Mouse (Mus musculus) midbrain, postnatal 0 days (tissue): ENCODE results near the gene Lmna. TPM values are rescaled to one million over a fixed set of nuclear protein-coding genes. Genes with fewer than 3 reads are reported as not detected.

ENCODE experiments used
- ATAC-seq: fragments of 200-750 bp; cut with Nextera tagmentation; 2 replicates; pipeline ENCODE4 v1.8.0; 2017; ENCODE audit warnings: moderate number of reproducible peaks, mild to moderate bottlenecking, moderate TSS enrichment, moderate library complexity; ENCODE audit not compliant: low FRiP score
- DNase-seq: peaks from one replicate; pipeline ENCODE4 v3.0.0-alpha.2; 2015; ENCODE audit warnings: low spot score
- H3K27ac ChIP-seq: fragments of 300-500 bp; sonication (generic); 2 replicates; pipeline ENCODE4 v1.5.1; 2014; ENCODE audit warnings: low read depth, mild to moderate bottlenecking, low read length, mixed read lengths
- H3K27me3 ChIP-seq: fragments of 300-500 bp; sonication (generic); 2 replicates; pipeline ENCODE4 v1.6.1; 2014; ENCODE audit warnings: low read length, control low read depth, mixed read lengths; ENCODE audit not compliant: insufficient read depth
- H3K36me3 ChIP-seq: fragments of 300-500 bp; sonication (generic); 2 replicates; pipeline ENCODE4 v1.6.1; 2014; ENCODE audit warnings: low read length, control low read depth, mixed read lengths; ENCODE audit not compliant: insufficient read depth
- H3K4me1 ChIP-seq: fragments of 300-500 bp; sonication (generic); 2 replicates; pipeline ENCODE4 v1.6.1; 2014; ENCODE audit warnings: mild to moderate bottlenecking, control low read depth, antibody characterized with exemption, low read length, mixed read lengths; ENCODE audit not compliant: insufficient read depth
- H3K4me2 ChIP-seq: fragments of 300-500 bp; sonication (generic); 2 replicates; pipeline ENCODE4 v1.6.1; 2014; ENCODE audit warnings: low read depth, mild to moderate bottlenecking, low read length, mixed read lengths; ENCODE audit not compliant: poor library complexity, severe bottlenecking
- H3K4me3 ChIP-seq: fragments of 300-500 bp; sonication (generic); 2 replicates; pipeline ENCODE4 v1.5.1; 2014; ENCODE audit warnings: low read depth, mild to moderate bottlenecking, low read length, moderate library complexity
- H3K9ac ChIP-seq: fragments of 300-500 bp; sonication (generic); replicated peaks from 2 replicates; pipeline ENCODE4 v1.6.1; 2014; ENCODE audit warnings: mild to moderate bottlenecking, low read length, moderate library complexity, mixed read lengths; ENCODE audit not compliant: poor library complexity, severe bottlenecking
- H3K9me3 ChIP-seq: fragments of 300-500 bp; sonication (generic); 2 replicates; pipeline ENCODE4 v1.6.1; 2016; ENCODE audit warnings: low read length, control low read depth
- CTCF ChIP-seq: IDR thresholded peaks from 2 replicates; pipeline ENCODE4 v1.5.1; 2016; ENCODE audit warnings: antibody characterized with exemption, mild to moderate bottlenecking
- WGBS: fragments of 180-500 bp; shearing (Covaris S2); extraction: QIAGEN DNeasy Blood & Tissue Kit; methylation state at CpG from one replicate; pipeline ENCODE4 v1.1.7; 2014; 5-methylcytosine and 5-hydroxymethylcytosine counted together
- polyA plus RNA-seq: library from polyadenylated mRNA; unstranded; fragments of >200 nt; fragmentation: Nextera tagmentation; extraction: Ambion mirVana; gene quantifications from 2 replicates; pipeline ENCODE4 v1.2.1, GENCODE M21; 2015
- total RNA-seq: library from RNA; depleted of rRNA; stranded (reverse); fragments of >200 nt; gene quantifications from 2 replicates; pipeline ENCODE4 v1.2.3, GENCODE M21; 2014

Lmna gene
- total and polyA plus RNA-seq, 2 experiments from 2014 or later: 74.1 to 75.0 TPM

DNA sequence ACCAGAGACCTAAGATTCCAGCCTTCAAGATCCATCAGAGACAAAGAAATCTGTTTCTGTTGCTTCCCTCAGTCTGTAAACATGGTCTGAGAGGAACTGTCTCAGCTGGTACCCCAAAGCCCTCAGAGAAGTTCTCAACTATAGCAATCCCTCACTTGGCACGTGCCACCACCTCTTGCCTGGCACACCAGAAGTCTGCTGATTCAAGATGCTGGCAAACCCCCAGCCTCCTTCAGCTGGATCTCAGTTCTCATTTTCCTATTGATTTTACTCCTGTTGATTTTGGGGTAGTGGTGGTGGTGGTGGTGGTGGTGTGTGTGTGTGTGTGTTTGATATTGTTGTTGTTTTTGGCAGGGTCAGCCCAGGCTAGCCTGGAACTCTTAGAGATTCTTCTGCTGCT is 36.2 kb downstream of the Lmna start:
- WGBS: 80% methylated on average over 1 of the region's 1 CpGs
- Histone ChIP-seq H3K36me3 (no peaks in the 10 kb centered on the region), H3K4me2 (no peak overlapping the region), H3K4me3 (no peak overlapping the region), H3K9ac (no peak overlapping the region), H3K27ac (no peak overlapping the region), H3K9me3 (no peaks in the 10 kb centered on the region), H3K4me1 (no peaks in the 10 kb centered on the region), H3K27me3 (no peaks in the 10 kb centered on the region)
- ATAC-seq (no peak), DNase-seq (no peak)
- no peak for TF ChIP-seq CTCF

DNA sequence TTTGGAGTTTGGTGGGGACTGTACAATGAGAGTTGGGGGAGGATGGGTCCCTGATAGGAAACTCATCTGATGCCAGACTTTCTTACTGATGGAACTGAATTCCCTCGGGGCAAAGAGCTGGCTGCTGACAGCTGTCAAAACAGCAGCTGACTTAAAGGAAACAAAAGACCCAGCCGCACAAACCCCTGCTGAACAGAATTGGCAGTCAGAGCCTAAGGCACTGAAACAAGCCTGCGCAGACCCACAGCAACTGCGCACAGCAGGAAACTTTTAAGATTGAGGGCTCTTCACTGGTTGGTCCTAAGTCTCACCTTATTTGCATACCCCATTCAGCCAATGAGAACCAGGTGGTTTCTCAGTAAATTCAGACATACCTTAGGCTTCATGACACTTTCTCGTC is 36.7 kb downstream of the Lmna start:
- no peaks in the 10 kb centered on the region for H3K9me3 ChIP-seq
- no peak overlapping the region for H3K27ac ChIP-seq
- H3K27me3 ChIP-seq: no peaks in the 10 kb centered on the region
- H3K4me3 ChIP-seq: no peak overlapping the region
- ATAC-seq: peak; percentile 65; the same call in 1 of the 2 replicates
- no peak overlapping the region for H3K4me2 ChIP-seq
- no peak overlapping the region for H3K9ac ChIP-seq
- no peaks in the 10 kb centered on the region for H3K4me1 ChIP-seq
- 15% methylated on average over 5 of the region's 5 CpGs for WGBS
- peak; percentile 56 for DNase-seq
- no peaks in the 10 kb centered on the region for H3K36me3 ChIP-seq
- TF ChIP-seq CTCF: no peak

DNA sequence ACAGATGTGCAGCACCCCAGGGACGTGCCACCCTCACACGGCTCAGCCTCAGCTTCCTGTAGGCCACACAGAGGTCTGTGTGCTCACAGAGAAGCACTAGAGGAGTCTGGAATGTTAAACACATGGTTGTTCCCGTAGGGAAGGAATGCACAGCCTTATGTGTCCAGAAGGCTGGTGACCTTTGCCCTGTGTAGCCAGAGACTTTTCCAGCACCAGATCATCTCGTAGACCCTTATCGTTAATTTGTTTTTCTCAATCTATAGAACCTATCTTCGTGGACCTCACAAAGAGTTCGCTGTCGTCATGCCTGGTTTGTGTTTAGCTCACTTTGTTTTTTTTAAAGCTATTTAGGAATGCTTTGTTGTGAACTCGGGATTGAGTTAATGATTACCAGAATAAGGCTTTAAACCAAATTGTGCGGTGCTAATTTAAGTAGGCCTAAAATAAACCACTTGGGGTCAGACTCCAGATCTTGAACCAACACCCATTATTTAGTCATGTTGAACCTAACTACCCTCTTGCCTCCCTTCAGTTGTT is 38.7 kb downstream of the Lmna start:
- Histone ChIP-seq H3K4me1 (no peaks in the 10 kb centered on the region), H3K36me3 (no peaks in the 10 kb centered on the region), H3K4me2 (no peak overlapping the region), H3K9ac (no peak overlapping the region), H3K9me3 (no peaks in the 10 kb centered on the region), H3K4me3 (no peak overlapping the region), H3K27me3 (no peaks in the 10 kb centered on the region), H3K27ac (no peak overlapping the region)
- TF ChIP-seq CTCF: no peak
- no peak for ATAC-seq
- 81% methylated on average over 10 of the region's 10 CpGs for WGBS
- no peak for DNase-seq

DNA sequence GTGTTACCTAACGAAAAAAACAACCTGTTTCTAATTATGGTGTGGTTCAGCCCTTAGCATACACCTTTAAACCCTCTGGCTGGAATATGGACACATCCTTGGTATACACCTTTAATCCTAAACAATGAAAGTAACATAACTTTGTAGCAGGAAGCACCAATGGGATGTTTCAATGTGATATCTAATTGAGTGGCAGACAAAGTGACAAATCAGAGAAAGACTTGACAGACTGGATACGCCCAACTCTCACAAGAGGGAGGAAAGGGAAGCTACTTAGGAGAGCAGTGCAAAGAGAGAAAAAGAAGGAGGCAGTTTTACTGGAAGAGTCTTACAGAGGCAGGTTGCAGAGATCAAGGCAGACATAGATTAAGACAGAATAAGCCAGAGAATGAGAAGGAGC is 40.3 kb downstream of the Lmna start:
- WGBS: 85% methylated on average over 2 of the region's 2 CpGs
- Histone ChIP-seq H3K4me2 (no peak overlapping the region), H3K4me3 (no peak overlapping the region), H3K4me1 (no peaks in the 10 kb centered on the region), H3K36me3 (no peaks in the 10 kb centered on the region), H3K27me3 (no peaks in the 10 kb centered on the region), H3K27ac (no peak overlapping the region), H3K9me3 (no peaks in the 10 kb centered on the region), H3K9ac (no peak overlapping the region)
- no peak for DNase-seq
- no peak for TF ChIP-seq CTCF
- no peak for ATAC-seq

DNA sequence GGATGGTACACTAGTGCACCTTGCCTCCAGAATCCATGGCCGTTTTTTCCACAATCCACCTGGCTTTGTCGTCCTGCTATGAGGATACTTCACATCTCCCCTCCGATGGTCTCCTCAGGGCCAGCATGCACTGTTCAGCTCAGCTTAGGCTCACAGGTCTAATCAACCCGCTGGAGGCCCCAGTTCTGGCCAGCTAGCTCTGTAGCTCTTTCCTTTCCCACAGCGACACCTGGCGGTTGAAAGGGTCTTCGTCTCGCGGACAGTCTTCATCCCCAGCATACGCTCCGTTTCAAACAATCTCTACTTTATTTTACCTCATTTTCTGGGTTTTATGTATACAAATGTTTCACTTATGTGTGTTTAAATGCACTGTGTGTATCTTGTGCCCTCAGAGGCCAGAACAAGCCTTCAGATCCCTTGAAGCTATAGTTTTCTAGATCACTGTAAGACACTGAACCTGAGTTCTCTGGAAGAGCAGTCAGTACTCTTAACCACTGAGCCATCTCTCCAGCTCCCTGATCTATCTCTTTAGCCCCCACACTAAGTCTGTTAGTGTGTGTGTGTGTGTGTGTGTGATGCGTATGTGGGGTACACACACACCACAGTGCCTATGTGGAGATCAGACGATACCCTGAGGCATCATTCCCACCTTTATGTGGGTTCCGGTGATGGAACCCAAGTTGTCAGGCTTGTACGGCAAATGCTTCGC is 42.5 kb downstream of the Lmna start:
- Histone ChIP-seq H3K27ac (no peak overlapping the region), H3K4me1 (no peaks in the 10 kb centered on the region), H3K9ac (no peak overlapping the region), H3K36me3 (no peaks in the 10 kb centered on the region), H3K9me3 (no peaks in the 10 kb centered on the region), H3K27me3 (no peaks in the 10 kb centered on the region), H3K4me2 (no peak overlapping the region), H3K4me3 (no peak overlapping the region)
- ATAC-seq (peak; percentile 80), DNase-seq (peak; percentile 93)
- peak; percentile 94 for TF ChIP-seq CTCF
- 28% methylated on average over 16 of the region's 16 CpGs for WGBS

DNA sequence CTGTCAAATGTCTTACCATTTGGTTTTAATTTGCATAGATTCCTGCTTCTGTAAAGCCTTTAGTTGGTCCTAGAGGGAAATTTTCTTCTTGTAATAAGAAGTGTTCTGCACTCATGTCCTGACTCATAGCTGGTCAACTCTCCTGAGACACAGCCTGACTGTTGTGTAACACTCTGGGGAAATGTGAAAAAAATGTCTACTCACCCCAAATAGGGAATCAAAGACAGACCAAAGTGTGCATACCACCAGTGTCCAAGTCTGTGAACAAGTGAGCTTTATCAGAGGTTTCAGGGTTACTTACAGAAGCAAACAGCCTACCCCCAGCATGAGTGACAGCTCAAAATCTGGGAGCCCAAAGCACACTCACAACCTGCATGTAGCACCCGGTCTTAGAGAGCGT is 44.6 kb downstream of the Lmna start:
- no peak for TF ChIP-seq CTCF
- Histone ChIP-seq H3K9ac (no peak overlapping the region), H3K4me2 (no peak overlapping the region), H3K9me3 (no peaks in the 10 kb centered on the region), H3K4me1 (no peaks in the 10 kb centered on the region), H3K27me3 (no peaks in the 10 kb centered on the region), H3K27ac (no peak overlapping the region), H3K36me3 (no peaks in the 10 kb centered on the region), H3K4me3 (no peak overlapping the region)
- ATAC-seq (no peak), DNase-seq (no peak)
- 89% methylated on average over 2 of the region's 2 CpGs for WGBS
